Mouse (Mus musculus) lung, postnatal 10 days (tissue): ENCODE data around the gene Ndufv2.

Experiments used
- DNase-seq: peaks from one replicate; pipeline ENCODE4 v3.0.0; 2021

Gene Ndufv2

DNA sequence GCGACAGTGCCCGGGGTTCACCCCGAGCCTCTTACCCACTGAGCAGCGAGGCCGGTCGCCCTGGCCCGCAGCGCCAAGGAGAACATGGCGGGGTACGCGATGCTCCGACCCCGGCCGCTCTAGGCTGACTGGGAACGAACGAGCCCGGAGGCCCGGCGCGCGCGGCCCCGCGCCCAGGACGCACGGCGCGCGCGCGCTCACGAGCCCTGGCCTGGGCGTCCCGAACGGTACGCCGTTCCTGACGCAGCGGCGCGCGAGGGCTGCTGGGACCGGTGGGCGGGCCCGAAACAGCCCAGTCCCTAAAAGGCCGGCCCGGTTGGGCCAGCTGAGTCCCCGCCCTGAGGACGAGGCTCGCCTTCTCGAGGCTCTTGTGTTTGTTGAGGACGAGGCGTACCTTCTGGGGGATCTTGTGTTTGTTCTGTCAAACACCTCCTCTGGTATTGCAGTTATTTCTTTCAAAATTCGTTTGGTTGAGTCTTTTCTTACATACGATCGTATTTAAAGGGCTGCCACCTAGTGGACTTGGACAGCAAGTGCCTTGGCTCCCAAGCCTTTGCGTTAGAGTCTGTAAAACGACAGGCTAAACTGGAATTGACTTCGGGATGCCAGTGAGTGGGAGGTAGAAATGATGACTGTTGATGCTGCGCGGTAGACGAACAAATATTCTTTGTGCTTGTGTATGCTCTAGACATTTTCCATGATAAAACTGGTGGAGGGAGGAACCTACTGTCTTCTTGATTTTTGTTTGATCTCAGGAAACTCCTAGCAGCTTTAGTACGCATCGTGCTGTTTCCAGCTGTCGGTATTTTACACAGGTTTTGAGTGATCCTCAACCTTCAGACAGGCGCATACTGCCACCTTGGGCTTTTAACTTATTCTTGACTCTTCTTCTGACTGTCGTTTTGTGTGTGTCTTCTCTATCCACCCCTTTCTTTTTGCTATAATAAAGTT, at the start of gene Ndufv2:
Gene Ndufv2, minus strand, starts transcription at position 180 of the 951 bp plus-strand sequence.
- DNase-seq: peak; percentile 96

GRCm38 (mm10) chr17:66131212-66131611, 29.9 kb upstream of the Ndufv2 start:
- DNase-seq: peak; percentile 26

DNA sequence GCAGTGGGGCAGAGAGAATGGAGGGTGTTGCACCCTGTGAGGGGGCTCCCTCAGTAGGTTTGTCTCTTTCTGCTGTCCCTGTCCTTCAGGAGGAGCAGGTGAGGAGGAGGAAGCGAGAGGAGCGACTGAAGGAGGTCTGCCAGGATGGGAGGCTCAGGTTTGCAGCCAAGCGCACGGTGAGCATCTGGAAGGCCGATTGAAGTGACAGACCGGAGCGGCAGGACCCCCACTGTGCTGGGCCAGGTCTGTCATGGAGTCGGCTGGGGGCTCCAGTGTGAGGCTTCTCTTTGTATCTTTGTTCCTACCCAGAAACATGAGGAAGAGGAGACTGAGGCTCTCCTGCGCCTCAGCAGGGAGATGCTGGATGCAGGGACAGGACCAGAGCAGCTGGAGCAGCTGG, 29.0 kb upstream of the Ndufv2 start:
- no peak for DNase-seq

- DNase-seq: no peak
Measured at GRCm38 (mm10) chr17:66125211-66125610, 23.9 kb upstream of the Ndufv2 start.

GRCm38 (mm10) chr17:66123816-66124610, 22.7 kb upstream of the Ndufv2 start:
- DNase-seq: no peak

GRCm38 (mm10) chr17:66123066-66123815, 21.9 kb upstream of the Ndufv2 start, which contains the start of gene Ddx11:
Ddx11 (plus strand) TSS chr17:66123520.
- peak; percentile 94 for DNase-seq

DNA sequence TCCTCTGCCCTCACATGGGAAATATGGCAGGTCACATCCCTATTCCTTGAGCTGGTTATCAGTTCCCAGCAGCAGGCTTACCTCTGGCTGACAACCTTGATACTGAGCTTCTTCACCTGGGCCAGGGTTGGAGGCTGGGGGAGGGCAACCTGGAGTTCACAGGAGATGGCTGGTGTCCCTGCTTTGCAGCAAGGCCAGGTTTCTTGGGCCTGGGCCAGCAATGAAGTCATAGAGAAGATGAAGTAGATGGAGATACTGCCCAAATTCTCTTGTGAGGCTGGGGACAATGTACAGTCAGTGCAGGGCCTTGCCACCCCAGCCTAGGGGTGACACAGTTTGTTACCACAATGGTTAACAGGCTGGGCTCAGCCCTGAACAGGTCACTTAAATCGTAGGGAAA, 19.3 kb upstream of the Ndufv2 start:
- no peak for DNase-seq

GRCm38 (mm10) chr17:66118991-66119390, 17.6 kb upstream of the Ndufv2 start:
- no peak for DNase-seq

DNA sequence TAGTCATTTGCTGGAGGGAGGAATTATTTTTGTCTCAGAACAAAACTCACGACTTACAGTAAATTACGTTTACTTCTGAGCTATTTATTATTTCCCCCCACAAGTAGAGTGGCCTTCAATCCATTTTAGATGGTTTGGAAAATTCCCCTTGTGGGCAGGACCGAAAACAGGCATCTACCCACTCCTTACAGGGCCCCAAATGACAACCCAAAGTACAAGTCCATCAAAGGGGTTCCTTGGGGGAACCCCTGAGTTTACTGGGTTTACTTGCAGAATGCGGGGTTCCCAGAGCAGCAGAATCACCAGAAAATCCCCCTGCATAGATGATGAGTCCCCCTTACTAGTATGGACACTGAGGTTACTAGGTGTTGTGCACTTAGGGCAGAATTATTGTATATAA, 10.8 kb upstream of the Ndufv2 start:
- no peak for DNase-seq

GRCm38 (mm10) chr17:66111402-66111959, 10.1 kb upstream of the Ndufv2 start, which contains the start of gene Washc1:
Washc1 (plus strand) TSS chr17:66111545.
- DNase-seq: peak; percentile 95

DNA sequence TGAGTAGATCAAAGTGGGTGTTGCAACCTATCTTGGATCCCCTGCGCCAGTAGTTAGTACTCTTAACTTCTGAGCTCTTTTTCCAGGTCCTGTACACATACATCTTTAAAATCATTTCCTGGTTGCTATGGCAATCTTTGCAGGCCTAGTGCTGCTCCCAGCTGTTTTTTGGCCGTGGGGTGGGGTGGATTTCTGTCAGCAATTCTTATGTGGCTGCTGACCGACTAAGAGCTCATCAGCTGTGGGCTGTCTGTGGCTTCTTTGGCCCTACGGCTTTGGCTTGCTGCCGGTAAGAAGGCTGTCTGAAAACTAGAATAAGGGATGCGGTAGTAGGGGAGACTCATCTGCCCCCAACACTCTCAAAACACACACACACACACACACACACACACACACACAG, 9.4 kb upstream of the Ndufv2 start:
- peak; percentile 58 for DNase-seq

- no peak for DNase-seq
Measured at GRCm38 (mm10) chr17:66108198-66108597, 6.8 kb upstream of the Ndufv2 start.

DNA sequence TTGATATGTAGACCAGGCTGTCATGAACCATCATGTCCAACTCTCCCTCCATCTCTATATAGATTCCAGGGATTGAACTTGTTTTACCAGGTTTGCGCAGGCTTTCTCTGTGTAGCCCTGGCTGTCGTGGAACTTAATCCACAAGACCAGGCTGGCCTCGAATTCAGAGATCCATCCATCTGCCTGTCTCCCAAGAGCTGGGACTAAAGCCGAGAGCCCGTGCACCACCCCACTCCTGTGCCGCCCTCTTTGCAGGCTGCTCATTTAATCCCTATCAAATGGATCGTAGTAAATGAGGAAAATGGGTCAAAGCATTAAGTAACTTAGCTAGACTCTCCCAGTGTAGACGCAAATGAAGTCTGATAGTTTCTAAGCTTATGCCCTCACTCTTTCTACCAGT, 6.1 kb upstream of the Ndufv2 start:
- no peak for DNase-seq

DNA sequence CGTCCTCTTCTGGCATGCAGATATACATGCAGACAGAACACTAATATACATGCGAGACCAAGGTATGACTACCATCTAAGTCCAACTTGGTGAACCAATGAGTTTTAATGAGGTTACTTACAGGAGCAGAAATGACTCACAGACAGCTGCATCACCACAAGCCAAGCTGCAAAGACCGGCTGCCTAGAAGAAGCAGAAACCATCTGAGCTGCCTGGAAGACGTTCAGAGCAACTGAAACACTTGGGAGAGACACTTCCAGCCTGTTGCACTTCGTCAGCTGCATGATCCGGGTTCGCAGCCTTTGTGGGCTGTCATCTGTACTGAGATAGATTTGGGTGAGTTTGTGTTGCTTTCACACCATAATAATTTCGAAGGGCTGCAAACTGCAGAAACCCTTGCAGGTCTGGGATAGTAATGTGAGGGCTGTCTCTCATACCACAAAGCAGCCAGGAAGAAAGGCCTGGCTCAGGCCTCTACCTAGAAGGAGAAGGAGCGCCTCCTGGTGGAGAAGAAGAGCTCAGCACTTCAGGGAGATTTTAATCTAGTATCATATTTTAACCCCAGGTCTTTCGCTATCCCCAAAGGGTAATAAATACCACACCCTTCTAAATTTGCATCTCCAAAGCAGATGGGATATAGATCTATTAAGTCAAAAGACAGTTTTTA, 5.4 kb upstream of the Ndufv2 start:
- DNase-seq: peak; percentile 82

- DNase-seq: no peak
Measured at GRCm38 (mm10) chr17:66104076-66104475, 2.7 kb upstream of the Ndufv2 start.

DNA sequence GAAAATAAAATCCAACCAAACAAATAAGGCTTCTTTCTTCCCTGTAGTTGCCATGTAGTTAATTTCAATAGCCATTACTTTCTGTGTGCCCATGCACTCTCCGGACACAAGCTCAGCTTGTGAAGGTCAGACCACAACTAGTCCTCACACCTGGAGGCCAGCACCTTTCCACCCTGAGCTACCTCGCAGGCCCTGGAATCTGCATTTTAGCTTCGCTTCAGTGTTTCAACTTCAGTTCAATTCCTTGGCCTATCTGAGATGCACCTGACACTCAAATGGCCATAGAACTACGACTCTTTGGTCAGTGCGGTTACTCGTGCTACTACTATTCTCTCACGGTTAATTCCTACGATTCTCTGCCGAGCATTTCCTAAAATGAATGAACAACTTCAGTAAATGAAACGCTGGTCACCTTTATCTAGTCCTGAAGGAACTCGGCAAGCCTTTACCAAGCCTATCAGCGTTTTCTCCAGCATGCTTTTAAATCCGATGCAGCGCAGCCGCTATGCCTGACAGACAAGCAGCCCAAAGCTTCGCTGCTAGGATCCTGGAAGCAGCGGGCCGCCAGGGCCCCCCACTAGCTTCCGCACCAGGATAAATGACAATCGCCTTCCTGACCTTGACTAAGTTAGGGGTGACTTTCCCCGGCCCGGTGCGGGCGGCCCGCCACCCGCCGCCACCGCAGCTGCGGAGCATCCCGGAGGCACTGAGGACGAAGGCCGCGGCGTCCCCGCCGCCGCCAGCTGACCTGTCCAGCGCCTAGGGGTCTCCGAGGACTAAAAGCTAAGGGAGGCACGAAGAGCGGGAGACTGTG, 586 bp downstream of the Ndufv2 start:
- no peak for DNase-seq

DNA sequence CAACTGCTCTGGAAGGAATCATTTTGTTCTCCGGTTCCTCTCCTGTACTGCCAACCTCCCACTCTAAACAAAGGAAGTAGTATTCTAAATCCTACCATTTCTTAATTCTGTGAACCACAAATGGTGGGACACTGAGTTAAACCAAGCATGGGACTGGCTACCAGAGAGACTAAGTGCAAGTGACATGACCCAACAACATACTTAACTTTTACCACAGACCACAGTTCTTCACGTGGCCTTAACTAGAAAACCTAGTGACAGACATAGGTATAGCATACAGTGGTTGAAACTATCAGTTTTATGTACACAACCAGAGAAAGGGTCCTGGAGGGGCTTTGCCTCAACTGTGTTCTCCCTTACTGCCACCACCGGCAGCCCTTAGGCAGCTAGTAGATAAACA, 8.7 kb downstream of the Ndufv2 start:
- DNase-seq: no peak

- DNase-seq: no peak
Measured at GRCm38 (mm10) chr17:66092065-66092464, 9.3 kb downstream of the Ndufv2 start.

- no peak for DNase-seq
Measured at GRCm38 (mm10) chr17:66091392-66091791, 10.0 kb downstream of the Ndufv2 start.

DNA sequence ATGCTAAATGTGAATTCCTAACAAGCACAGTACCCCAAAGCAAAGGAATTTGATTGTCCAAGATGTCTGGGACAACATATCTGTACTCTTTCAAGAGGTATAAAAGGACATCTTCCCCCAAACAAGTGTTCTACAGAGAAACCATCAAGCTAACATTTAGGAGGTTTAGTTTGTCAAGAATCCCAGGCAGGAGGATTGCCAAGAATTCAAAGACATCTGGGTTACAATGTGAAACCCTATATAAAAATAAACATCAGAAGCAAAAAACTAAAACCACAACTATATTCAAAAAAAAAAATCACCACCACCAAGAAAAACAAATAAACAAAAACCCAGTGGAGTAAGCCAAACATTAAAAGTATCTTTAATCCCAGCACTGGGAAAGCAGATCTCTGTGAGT, 11.1 kb downstream of the Ndufv2 start:
- no peak for DNase-seq

DNA sequence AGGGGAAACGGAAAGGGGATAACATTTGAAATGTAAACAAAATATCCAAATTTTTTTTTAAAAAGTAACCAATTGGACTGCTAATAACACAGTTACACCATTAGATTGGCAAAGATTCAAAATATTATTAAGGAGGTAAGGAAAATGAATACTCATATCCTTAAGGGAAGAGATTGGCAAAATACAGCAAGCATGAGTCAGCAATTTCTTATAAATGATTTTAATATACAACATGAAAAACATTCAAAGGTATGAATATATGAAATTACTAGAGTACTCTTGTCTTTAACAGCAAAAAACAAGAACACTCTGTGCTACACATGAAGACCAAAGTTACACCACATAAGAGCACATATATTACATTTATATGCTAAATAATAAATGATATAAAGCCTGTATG, 16.3 kb downstream of the Ndufv2 start:
- DNase-seq: no peak
